Mouse (Mus musculus): ENCODE data around the gene Gng8. TPM values are rescaled to one million over a fixed set of nuclear protein-coding genes. Genes with fewer than 3 reads are reported as not detected.
A peak's percentile ranks its signal among the peaks of the same experiment; 100 is the strongest.

Gng8 gene
- polyA plus RNA-seq, 1 experiment from 2014 or later, result 4.5 TPM

DNA sequence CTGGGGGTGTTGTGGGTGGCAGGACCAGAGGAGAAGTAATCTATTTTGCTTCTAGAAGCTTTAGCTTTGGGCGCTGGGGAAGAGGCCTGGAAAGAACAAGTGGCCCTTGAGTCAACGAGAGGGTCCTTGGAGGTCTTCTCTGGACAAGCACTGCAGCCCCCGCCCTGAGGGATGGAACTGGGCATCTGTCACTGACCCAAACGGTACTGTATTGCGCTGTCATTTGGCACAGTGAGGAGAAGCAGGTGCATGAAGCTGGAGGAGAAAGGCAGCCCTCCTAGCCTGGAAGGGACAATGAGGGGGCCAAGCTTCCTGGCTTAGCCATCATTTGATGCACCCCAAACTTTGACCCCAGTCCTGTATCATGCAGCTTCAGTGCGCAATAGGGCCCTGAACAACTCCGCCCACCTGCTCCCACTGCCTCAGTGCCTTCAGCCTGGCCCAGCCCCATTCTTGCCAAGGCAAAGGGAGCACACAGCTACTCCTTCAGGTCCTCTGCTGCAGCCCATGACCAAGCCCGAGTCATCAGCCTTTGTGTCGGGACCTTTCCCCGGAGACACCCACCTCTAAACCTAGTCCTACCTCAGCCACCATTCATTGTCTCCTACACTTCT is 30.9 kb downstream of the Gng8 start:
- peak overlapping the region; percentile 100 for H3K27ac ChIP-seq (ENCODE audit: low read length)
- H3K9ac ChIP-seq (replicated peaks; ENCODE audit: low read depth, low read length), result peak overlapping the region; percentile 99
- no peaks in the 10 kb centered on the region for H3K9me3 ChIP-seq (ENCODE audit: control insufficient read depth, low read length)
- ATAC-seq, result no peak
- peaks cover 3% of the 10 kb centered on the region; the same call in 1 of the 2 replicates for H3K36me3 ChIP-seq (ENCODE audit: control insufficient read depth, insufficient read depth)
- peak overlapping the region; percentile 91 for H3K4me2 ChIP-seq (ENCODE audit: low read length)
- peak overlapping the region; percentile 89 for H3K4me3 ChIP-seq (replicated peaks; ENCODE audit: low read length)
- H3K4me1 ChIP-seq (replicated peaks; ENCODE audit: control insufficient read depth, insufficient read depth, low read length), result peaks cover 39% of the 10 kb centered on the region
- no peaks in the 10 kb centered on the region for H3K27me3 ChIP-seq (replicated peaks; ENCODE audit: control insufficient read depth, insufficient read depth, low read length)
- WGBS, result 32% methylated on average over 10 of the region's 10 CpGs

DNA sequence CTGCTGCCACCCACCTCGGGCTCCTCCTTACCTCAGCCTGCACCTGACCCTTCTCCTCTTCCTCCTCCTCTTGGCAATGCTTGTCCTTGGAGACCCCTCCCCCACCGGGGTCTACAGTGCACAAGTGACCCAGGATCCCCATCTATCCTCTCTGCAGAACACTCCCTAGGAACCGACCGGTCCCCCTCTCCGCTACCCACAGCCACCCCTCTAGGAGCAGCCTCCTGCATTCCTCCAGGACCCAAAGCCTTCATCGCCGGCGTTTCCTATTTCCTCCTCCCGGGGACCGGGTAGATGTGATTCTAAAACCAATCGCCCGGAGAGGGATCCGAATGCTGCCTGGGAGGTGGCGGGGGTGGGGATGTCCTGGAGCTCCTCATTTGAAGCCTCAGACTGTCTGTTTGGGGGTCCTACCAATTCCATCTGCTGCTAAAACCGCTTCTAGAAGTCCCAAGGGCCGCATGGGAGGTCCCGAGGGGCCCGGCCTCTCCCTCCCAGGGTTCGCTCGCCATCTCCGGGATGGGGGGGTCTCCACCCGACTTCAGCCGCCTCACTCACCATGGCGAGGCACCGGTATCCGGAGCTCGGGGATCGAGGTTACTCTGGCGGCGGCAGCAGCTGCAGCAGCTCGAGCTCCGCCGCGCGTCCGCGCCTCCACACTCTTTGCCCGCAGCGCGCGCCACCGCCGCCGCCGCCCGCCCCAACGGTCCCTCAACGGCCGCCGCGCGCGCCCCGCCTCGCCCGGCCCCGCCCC is 31.9 kb downstream of the Gng8 start:
- peak overlapping the region; percentile 89 for H3K4me3 ChIP-seq (replicated peaks; ENCODE audit: low read length)
- H3K27me3 ChIP-seq (replicated peaks; ENCODE audit: control insufficient read depth, insufficient read depth, low read length), result no peaks in the 10 kb centered on the region
- no peaks in the 10 kb centered on the region for H3K9me3 ChIP-seq (ENCODE audit: control insufficient read depth, low read length)
- ATAC-seq, result peak; percentile 7
- peaks cover 39% of the 10 kb centered on the region for H3K4me1 ChIP-seq (replicated peaks; ENCODE audit: control insufficient read depth, insufficient read depth, low read length)
- H3K36me3 ChIP-seq (ENCODE audit: control insufficient read depth, insufficient read depth), result no peaks in the 10 kb centered on the region
- peak overlapping the region; percentile 99 for H3K9ac ChIP-seq (replicated peaks; ENCODE audit: low read depth, low read length)
- peak overlapping the region; percentile 100 for H3K27ac ChIP-seq (ENCODE audit: low read length)
- under 1% methylated on average over 50 of the region's 57 CpGs for WGBS
- peak overlapping the region; percentile 91 for H3K4me2 ChIP-seq (ENCODE audit: low read length)

DNA sequence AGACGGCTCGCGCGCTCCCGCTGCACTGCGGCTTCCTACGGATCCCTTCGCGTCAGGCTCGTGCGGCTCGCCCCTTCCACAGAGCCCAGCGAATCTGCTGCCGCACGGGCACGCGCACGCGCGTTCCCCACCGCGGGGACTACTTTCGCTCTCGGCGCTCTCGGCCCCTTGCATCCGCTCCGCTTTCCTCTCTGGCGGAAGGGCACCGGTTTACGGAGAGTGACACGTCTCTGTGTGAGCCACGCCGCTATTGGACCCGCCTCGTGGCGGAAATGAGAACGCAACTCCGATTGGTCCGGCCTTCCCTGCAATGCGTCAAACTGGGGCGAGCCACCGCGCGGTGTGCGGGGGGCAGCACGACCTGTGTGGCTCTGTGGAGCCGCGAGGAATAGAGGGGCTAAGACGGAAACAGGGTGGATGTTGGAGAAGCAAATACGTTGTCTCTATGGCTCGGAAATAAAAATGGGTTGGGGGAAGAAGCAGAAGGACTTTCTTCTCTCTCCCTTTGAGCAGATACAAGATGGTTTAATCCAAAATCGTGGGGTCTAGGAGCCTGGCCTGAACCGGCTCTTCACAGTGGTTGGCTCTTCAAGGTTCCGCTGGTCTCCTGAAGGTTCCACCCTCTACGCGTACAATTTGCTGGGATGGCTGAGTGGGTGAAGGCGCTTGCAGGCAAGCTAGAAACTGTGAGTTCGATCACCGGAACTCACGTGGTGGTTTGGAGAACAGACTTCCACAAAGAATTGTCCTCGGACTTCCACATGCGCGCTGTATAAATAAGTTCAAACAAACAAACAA is 32.6 kb downstream of the Gng8 start, which contains the start of gene Calm3:
Gene Calm3, minus strand, starts transcription at position 78 of the 798 bp plus-strand sequence.
- Histone ChIP-seq H3K9me3 (ENCODE audit: control insufficient read depth, low read length) (no peaks in the 10 kb centered on the region), H3K4me2 (ENCODE audit: low read length) (peak within 1 kb of the TSS; percentile 91), H3K27me3 (replicated peaks; ENCODE audit: control insufficient read depth, insufficient read depth, low read length) (no peaks in the 10 kb centered on the region), H3K9ac (replicated peaks; ENCODE audit: low read depth, low read length) (peak within 1 kb of the TSS; percentile 99), H3K4me1 (replicated peaks; ENCODE audit: control insufficient read depth, insufficient read depth, low read length) (peaks cover 39% of the 10 kb centered on the region), H3K4me3 (replicated peaks; ENCODE audit: low read length) (peak within 1 kb of the TSS; percentile 89), H3K27ac (ENCODE audit: low read length) (peak within 1 kb of the TSS; percentile 100), H3K36me3 (ENCODE audit: control insufficient read depth, insufficient read depth) (no peaks in the 10 kb centered on the region)
- WGBS, result 2% methylated on average over 63 of the region's 64 CpGs
- peak; percentile 91 for ATAC-seq

DNA sequence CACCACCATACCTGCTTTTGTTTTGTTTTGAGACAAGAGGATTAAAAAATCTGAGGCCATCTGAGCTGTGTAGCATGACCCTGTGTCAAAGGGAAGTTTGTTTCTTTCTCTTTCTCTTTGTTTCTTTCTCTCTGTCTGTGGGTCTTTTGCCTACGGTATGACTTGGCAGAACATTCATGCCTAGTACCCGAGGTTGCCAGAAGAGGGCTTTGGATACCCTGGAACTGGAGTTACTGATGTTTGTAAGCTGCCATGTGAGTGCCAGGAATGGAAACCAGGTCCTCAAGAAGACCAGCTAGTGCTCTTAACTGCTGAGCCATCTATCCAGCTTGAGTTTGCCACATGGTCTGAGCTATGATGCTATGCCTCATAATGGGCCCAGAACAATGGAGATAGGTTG is 36.8 kb downstream of the Gng8 start:
- Histone ChIP-seq H3K9ac (replicated peaks; ENCODE audit: low read depth, low read length) (no peak overlapping the region), H3K36me3 (ENCODE audit: control insufficient read depth, insufficient read depth) (no peaks in the 10 kb centered on the region), H3K4me2 (ENCODE audit: low read length) (no peak overlapping the region), H3K27me3 (replicated peaks; ENCODE audit: control insufficient read depth, insufficient read depth, low read length) (no peaks in the 10 kb centered on the region), H3K9me3 (ENCODE audit: control insufficient read depth, low read length) (no peaks in the 10 kb centered on the region), H3K27ac (ENCODE audit: low read length) (no peak overlapping the region), H3K4me1 (replicated peaks; ENCODE audit: control insufficient read depth, insufficient read depth, low read length) (peaks cover 19% of the 10 kb centered on the region), H3K4me3 (replicated peaks; ENCODE audit: low read length) (no peak overlapping the region)
- WGBS, result 34% methylated on average over 2 of the region's 2 CpGs
- ATAC-seq, result no peak

DNA sequence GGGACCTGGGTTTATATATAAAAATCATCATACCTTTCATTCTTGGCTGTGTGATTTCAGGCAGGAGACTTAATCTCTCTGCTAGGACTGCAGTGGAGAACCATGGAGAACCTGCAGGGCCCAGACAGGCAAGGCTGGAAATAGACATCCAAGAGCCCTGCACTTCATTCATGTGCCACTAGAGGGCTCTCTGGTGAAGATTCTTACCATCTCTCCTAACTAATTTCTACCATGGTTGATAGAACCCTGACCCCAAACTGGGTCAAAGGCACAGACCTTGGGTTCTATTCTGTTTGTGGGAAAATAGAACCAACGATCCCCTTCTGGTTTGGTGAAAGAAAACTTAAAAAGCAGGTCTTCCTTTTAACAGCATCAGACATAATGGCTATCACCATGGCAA is 39.3 kb downstream of the Gng8 start:
- ATAC-seq, result peak; percentile 19; the same call in 1 of the 2 replicates
- Histone ChIP-seq H3K27ac (ENCODE audit: low read length) (no peak overlapping the region; the same call in 1 of the 2 replicates), H3K9ac (replicated peaks; ENCODE audit: low read depth, low read length) (no peak overlapping the region), H3K9me3 (ENCODE audit: control insufficient read depth, low read length) (no peaks in the 10 kb centered on the region), H3K4me3 (replicated peaks; ENCODE audit: low read length) (no peak overlapping the region), H3K4me2 (ENCODE audit: low read length) (no peak overlapping the region), H3K4me1 (replicated peaks; ENCODE audit: control insufficient read depth, insufficient read depth, low read length) (peaks cover 21% of the 10 kb centered on the region), H3K27me3 (replicated peaks; ENCODE audit: control insufficient read depth, insufficient read depth, low read length) (no peaks in the 10 kb centered on the region), H3K36me3 (ENCODE audit: control insufficient read depth, insufficient read depth) (no peaks in the 10 kb centered on the region)
- 4% methylated on average over 1 of the region's 1 CpGs for WGBS

DNA sequence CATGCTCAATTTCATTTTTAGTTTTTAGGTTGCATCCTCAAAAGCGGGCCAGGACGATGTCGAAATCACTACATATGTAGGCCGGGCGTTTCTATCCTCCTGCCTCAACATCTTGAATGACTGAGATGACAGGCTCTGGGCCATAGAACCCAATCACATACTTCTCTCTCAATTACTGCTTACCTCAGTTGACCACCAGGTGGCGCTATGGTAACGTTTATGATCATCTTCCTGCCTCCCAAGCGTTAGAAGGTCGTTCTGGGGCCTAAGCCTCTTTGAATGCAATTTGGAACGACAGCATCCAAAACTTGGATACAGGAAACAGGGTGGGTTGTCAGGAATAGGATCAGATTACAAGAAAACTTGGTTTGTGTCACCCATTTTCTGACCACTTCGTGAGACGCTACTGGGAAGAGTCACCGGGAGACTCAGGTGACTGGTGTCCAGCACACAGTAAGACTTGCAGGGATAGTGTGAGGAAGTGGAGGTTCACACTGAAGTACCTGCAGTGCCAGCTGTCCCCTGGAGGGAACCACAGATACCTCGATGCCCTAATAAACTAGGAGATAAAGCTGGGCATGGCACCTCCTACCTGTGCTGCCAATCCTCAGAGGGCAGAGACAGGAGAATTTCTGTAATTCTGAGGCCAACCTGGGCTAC is 40.5 kb downstream of the Gng8 start:
- ATAC-seq, result peak; percentile 73
- no peaks in the 10 kb centered on the region for H3K36me3 ChIP-seq (ENCODE audit: control insufficient read depth, insufficient read depth)
- H3K9me3 ChIP-seq (ENCODE audit: control insufficient read depth, low read length), result no peaks in the 10 kb centered on the region
- H3K4me2 ChIP-seq (ENCODE audit: low read length), result no peak overlapping the region
- WGBS, result 16% methylated on average over 14 of the region's 14 CpGs
- no peak overlapping the region for H3K4me3 ChIP-seq (replicated peaks; ENCODE audit: low read length)
- peaks cover 21% of the 10 kb centered on the region for H3K4me1 ChIP-seq (replicated peaks; ENCODE audit: control insufficient read depth, insufficient read depth, low read length)
- H3K27ac ChIP-seq (ENCODE audit: low read length), result peak overlapping the region; percentile 68
- H3K9ac ChIP-seq (replicated peaks; ENCODE audit: low read depth, low read length), result no peak overlapping the region
- H3K27me3 ChIP-seq (replicated peaks; ENCODE audit: control insufficient read depth, insufficient read depth, low read length), result no peaks in the 10 kb centered on the region

DNA sequence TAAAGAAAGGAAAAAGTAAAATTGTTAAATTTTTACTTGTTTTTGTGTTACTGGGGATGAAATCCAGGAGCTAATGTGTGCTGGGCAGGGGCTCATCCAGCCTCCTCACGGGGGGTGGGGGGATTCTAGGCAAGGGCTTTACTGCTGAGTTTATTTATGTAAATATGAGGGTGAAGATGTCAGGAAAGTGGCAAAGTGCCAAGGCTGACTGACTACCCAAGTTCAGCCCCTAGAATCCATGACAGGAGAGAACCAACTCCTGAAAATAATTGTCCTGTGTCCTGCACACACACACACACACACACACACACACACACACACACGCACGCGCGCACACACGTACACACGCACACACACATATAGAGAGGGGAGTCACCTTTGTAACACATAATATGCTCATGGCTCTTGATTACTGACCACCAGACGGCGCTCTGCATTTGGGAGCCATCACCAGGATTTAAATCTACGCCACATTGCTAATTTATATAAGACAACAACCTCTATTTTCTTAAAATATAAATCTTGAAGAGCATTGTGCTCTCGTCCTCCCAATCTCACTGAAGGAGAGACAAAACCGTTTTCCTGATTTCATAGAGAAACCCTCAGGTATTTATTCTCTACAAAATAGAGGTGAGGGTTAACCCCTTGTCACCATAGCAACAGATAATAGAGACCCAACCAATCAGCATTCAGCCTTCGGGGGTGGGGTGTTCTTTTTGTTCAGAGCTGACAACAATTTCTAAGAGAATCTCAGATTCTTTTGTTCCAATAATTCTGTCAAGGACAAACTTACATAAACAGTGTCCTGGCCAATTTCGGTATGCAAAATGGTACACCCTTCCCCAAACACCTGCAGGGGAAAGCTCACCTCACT is 41.4 kb downstream of the Gng8 start:
- Histone ChIP-seq H3K4me2 (ENCODE audit: low read length) (peak overlapping the region; percentile 7; the same call in 1 of the 2 replicates), H3K36me3 (ENCODE audit: control insufficient read depth, insufficient read depth) (no peaks in the 10 kb centered on the region), H3K27ac (ENCODE audit: low read length) (peak overlapping the region; percentile 68), H3K4me1 (replicated peaks; ENCODE audit: control insufficient read depth, insufficient read depth, low read length) (peaks cover 22% of the 10 kb centered on the region), H3K9me3 (ENCODE audit: control insufficient read depth, low read length) (no peaks in the 10 kb centered on the region), H3K27me3 (replicated peaks; ENCODE audit: control insufficient read depth, insufficient read depth, low read length) (no peaks in the 10 kb centered on the region), H3K4me3 (replicated peaks; ENCODE audit: low read length) (no peak overlapping the region), H3K9ac (replicated peaks; ENCODE audit: low read depth, low read length) (no peak overlapping the region)
- ATAC-seq, result peak; percentile 58
- 24% methylated on average over 14 of the region's 14 CpGs for WGBS

DNA sequence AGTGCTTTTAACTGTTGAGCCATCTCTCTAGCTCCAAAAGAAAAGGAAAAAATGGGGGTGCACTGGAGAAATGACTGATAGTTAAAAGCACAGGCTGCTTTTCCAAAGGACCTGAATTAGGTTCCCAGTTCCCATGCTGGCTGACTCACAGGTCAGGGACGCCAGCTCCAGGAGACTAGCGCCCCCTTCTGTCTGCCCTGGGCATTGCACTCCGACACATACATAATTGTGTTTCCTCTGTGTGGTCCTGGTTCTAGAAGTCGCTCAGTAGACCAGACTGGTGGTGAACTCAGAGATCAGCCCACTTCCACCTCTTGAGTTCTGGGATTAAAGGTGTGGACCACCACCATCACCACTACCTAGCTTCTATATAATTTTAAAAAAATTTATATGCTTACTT is 45.7 kb downstream of the Gng8 start:
- Histone ChIP-seq H3K27ac (ENCODE audit: low read length) (no peak overlapping the region), H3K9me3 (ENCODE audit: control insufficient read depth, low read length) (no peaks in the 10 kb centered on the region), H3K36me3 (ENCODE audit: control insufficient read depth, insufficient read depth) (no peaks in the 10 kb centered on the region), H3K4me1 (replicated peaks; ENCODE audit: control insufficient read depth, insufficient read depth, low read length) (peaks cover 40% of the 10 kb centered on the region), H3K4me3 (replicated peaks; ENCODE audit: low read length) (no peak overlapping the region), H3K27me3 (replicated peaks; ENCODE audit: control insufficient read depth, insufficient read depth, low read length) (no peaks in the 10 kb centered on the region), H3K9ac (replicated peaks; ENCODE audit: low read depth, low read length) (no peak overlapping the region), H3K4me2 (ENCODE audit: low read length) (no peak overlapping the region)
- 49% methylated on average over 4 of the region's 4 CpGs for WGBS
- ATAC-seq, result no peak
